Mouse (Mus musculus) CD4-positive, CD25-positive, alpha-beta regulatory T cell, adult 2 months (primary cell): ENCODE data around the gene Iqcf6.
A peak's percentile ranks its signal among the peaks of the same experiment; 100 is the strongest.

Experiments used
- DNase-seq: peaks from one replicate; pipeline ENCODE4 v3.0.0-alpha.2; 2012; ENCODE audit warnings: low read depth, low spot score

Gene Iqcf6

DNA sequence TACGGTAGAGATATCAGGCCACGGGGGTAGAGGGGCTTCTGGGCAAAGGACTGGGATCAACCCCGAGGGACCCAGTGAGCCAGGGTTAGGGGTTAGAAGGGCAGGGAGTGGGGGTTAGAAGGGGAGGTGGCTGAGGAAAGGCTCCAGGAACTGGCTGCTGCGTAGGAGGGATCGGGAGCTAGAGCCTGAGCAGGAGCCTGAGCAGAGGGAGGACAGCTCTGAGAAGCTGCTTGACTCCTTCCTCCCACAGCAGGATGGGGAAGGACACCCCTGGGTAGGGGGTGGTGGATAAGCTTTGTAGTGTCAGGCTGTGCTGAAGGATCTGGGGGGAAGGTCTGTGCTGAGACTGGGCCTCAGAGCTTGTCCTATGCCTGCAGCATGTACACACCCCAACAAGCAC is 30.4 kb downstream of the Iqcf6 start:
- DNase-seq: no peak

DNA sequence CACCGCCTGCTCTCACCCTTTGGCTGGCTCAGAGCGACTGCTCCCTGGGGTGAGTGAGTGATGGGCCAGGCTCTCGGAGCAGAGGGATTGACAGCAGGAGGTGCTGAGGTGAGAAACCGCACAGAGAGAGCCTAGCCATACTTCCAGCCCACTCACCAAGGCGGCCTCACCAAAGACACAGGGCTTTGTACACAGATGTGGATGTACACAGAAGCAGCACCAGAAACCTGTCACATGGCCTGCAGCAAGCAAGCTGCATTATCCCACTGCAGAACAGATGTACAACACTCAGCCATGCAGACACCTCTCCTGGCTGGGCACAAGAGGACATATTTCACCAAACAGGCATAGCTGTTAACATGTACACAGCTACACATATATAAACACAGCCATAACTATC is 31.2 kb downstream of the Iqcf6 start:
- no peak for DNase-seq

DNA sequence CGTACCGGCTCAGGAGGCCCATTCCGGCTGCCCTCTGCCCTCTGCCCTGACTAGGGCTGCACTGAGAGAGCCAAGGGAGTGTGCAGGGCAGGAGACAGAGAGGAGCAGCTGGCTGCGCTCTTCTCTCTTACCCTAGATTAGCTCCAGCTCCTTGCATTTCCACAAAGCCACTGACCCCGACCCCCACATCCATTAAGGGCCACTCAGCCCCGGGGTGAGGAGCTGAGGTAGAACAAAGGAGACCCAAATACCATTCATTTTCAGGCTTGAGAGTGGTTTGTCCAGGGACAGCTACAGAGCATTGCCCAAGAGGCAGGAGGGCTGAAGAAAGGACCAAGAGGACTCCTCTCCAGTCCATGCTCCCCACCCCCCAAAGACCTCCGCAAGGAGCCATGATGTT is 33.1 kb downstream of the Iqcf6 start:
- no peak for DNase-seq

DNA sequence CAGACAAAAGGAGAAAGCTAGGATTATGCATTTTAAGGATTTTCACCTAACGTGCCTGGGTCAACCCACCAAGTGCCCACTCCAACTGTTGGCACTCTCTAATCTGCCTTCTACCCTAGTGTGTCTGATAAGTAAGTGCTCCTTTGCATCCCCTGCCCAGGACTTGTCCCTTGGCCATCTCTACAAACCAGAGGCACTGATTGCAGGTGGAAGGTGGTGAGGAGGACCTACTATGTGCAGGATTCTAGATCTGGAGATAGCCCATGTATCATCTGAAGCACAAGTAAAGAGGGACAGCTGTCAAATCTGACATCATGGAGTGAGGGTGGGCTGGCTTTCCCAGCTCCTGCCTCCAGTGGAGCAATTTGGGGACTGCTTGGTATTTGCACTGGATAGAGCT is 33.6 kb downstream of the Iqcf6 start:
- DNase-seq: no peak

DNA sequence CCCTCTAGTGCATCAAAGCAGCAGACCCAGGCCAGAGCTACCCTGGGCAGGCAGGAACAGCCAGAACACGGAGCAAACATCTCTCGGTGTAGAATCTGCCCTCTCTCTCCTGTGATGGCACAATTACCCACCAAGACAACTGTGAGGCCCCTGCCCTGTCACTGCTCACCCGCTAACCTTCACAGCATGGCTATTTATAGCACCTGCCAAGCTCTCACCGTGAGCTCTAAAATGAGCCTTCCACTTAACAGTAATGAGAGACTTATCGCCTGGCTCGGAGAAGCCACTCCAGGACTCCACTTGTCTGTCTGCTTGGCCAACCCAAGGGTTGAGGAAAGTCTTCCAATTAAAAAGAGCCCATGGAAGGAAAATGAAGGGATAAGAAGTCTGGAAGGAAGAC is 36.8 kb downstream of the Iqcf6 start:
- no peak for DNase-seq

DNA sequence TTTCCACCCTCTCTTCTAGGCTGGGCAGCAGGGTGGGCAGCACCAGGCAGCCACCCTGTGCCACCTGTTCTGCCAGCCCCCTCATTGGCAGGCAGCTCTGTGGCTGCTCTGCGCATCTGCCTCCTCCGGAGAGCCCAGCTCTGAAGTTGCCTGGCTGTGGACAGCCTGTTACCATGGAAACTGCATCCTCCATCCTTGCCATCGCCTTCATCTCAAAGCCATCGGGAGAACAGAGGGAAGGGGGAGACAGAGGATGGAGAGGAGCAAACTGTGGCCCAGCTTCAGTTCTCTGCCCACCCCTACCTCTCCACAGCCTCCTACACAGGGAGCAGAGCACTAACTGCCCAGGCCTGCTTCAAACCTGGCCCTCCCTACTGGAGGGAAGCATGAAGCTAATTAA is 38.1 kb downstream of the Iqcf6 start:
- no peak for DNase-seq

DNA sequence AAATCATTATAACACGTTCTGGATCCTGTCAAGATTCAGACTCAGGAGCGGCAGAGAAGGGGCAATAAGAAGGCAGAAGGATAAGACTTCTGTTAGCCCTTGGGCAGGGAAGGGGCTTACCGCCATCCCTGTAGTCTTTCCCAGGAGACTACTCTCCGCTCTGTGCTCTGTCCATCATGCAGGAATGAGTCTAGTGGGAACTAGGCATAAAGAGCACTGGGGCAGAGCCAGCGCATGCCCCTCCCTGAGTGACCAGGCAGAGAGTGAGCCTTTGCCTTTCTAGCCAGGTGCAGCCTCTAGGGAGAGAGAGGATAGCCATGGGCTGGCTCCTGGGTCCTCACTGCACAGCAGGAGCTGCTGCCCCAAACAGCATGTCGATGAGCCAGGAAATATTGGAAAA is 38.5 kb downstream of the Iqcf6 start:
- DNase-seq: no peak

DNA sequence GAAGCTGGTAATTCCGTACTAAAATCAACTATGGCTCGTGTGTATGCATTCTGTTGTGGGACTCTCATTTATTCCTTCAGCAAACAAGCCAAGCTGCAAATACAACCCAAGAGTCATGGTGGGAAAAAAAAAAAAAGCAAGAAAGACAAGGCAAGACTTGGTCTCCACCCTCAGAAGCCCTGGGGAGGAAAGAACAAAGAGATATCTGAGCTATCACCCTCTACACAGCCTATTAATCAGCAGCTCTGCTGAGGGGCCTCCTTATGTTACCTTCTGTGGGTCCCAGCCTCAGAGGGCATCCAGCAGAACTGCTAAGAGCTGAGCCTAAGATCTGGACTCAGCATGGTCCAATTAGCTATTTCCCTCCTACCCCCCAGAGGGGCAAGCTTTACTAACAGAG is 47.5 kb downstream of the Iqcf6 start:
- no peak for DNase-seq

DNA sequence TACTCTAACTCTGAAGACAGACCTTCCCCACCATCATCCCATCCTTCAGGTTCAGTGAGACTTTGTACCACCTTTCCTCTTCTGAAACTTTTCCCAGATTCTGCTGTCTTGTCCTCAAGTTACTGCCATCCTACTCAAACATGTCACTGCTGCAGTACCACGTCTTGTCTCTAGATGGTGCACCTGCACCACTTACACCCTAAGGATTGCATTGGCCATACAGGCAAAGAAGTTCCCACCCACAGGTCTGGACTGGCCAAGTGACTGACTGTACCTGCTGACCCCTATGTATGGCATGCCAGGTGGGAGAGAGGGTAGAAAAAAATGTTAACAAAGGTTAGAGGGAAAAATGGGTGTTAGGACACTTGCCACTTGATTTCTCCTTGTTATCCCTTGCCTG is 49.1 kb downstream of the Iqcf6 start:
- peak; percentile 85 for DNase-seq

DNA sequence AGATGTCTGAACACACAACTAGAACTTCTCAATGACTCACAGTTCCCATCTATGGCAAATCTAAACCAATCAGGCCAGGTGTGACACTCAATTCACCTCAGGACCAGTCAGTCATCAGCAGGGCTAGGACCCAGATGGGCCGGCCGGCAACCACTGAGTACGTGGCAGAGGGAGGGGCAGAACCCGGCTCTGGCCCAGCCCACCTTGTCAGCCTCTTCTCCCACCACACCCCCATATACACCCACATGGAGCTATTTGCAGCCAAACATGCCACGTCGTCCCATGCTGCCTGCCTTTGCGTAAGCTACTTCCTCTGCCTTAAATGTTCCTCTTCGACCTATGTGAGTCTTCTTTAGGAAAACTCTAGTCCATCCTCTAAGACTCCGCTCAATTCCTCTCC is 49.6 kb downstream of the Iqcf6 start:
- DNase-seq: peak; percentile 9

DNA sequence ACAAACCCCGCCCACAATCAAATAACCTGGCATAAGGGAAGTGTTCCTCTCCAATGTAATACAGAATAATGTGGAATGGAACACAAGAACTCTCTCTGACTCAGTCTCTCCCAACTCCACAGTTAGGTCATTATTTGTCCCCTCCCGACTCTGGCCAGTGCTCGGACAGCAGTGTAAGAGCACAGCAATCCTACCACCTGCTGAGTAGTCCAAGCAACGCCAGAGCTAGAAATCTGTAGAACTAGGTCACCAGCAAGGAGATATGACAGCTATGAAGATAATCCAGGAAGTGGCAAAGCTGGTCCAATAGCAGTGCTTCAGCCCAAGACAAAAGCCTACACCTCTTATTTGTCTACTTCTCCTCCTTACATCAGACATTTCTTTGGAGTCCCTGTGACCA is 50.2 kb downstream of the Iqcf6 start:
- DNase-seq: no peak
